Mouse (Mus musculus): Measurements from ENCODE around the gene Hpd.

GRCm38 (mm10) chr5:123134875-123135382 is 47.6 kb downstream of the Hpd start:
- TF ChIP-seq CTCF (IDR thresholded peaks at IDR 0.05; ENCODE audit: control insufficient read depth, insufficient read depth, insufficient read length), result no peak
- TF ChIP-seq FOSL1 (IDR thresholded peaks at IDR 0.05; ENCODE audit: insufficient read depth, low read length, poor library complexity, severe bottlenecking), result no peak
- TF ChIP-seq MAX (IDR thresholded peaks at IDR 0.05), result no peak
